Mouse (Mus musculus): ENCODE data around the gene Knl1.

DNA sequence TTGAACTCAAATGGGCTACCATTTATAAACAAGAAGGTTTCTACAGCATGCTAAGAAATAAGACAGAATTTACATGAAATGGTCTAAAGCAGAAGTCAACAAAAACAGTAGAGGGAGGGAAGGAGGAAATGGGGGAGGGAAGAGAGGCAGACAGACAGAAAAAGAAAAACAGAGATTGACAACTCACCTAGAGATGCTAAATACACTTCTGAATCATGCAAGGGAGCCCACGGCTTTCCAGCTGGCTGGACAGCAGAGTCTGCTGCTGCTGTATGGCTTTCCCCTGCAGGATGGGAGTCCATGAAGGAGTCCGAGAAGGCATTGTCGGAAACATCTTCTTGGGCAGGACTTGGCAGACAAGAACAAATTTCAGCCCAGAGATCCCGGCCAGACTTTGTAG, 20.0 kb upstream of the Knl1 start:
- no peak for TF ChIP-seq CTCF (IDR thresholded peaks at IDR 0.05; ENCODE audit: extremely low read depth, insufficient read depth, low read length)
- no peak for TF ChIP-seq POLR2A (IDR thresholded peaks at IDR 0.05; ENCODE audit: extremely low read depth, insufficient read depth, low read length)

All from cortical plate, adult 2 months (tissue).